Mouse (Mus musculus): ENCODE data around the gene Slc38a6. TPM values are rescaled to one million over a fixed set of nuclear protein-coding genes. Genes with fewer than 3 reads are reported as not detected.

Slc38a6 gene
- total RNA-seq, 1 experiment = 17.4 TPM

DNA sequence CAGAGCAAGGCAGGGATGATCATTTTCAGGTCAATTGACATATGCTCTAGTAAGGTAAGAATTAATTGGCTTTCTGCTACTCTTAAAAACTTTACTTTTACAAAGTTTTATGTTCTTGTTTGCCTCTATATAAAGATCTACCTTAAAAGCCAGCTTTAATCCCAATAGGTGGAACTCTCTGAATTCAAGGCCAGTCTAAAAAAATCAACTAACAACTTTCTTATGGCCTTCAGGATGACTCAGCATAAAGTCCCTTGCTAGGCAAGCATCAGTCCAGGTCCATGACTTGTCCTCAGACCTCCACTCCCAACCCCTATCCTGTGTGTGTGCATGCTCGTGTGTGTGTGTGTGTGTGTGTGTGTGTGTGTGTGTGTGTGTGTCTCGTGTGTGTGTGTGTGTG lies 70.1 kb downstream of the Slc38a6 start:
- H3K4me1 ChIP-seq (ENCODE audit: control insufficient read depth in 2 of 2, insufficient read depth in 2 of 2, low read length in 2 of 2, poor library complexity in 1 of 2) = peaks cover 0 to 7% of the 10 kb centered on the region in 2 experiments; a peak in 3 of 4 replicates
- no peak overlapping the region for H3K9ac ChIP-seq (ENCODE audit: insufficient read depth, low read depth, low read length, poor library complexity, severe bottlenecking)
- H3K9me3 ChIP-seq (ENCODE audit: control insufficient read depth, insufficient read depth, low read depth, low read length) = no peaks in the 10 kb centered on the region
- H3K36me3 ChIP-seq (ENCODE audit: control insufficient read depth, insufficient read depth, low read length, poor library complexity, severe bottlenecking) = peaks cover 2% of the 10 kb centered on the region; the same call in 1 of the 2 replicates
- TF ChIP-seq ZNF384 (IDR thresholded peaks at IDR 0.05; ENCODE audit: low read depth, low read length) (no peak), CHD2 (IDR thresholded peaks at IDR 0.05; ENCODE audit: low read depth, low read length) (no peak), HCFC1 (IDR thresholded peaks at IDR 0.05; ENCODE audit: borderline replicate concordance, insufficient read depth, low read length) (no peak), MAFK (IDR thresholded peaks at IDR 0.05; ENCODE audit: insufficient read depth, low read depth, low read length) (peak; percentile 51; the same call in 1 of the 2 replicates)
- in situ Hi-C loops (cut with MboI; ENCODE audit: low sequenced_read_pairs in 2 of 2, unreplicated experiment in 2 of 2) = no loop called here
- no peak for DNase-seq (ENCODE audit: low read depth, low spot score)
- H3K27ac ChIP-seq (ENCODE audit: insufficient read depth, low read depth, low read length, poor library complexity, severe bottlenecking) = no peak overlapping the region
- H3K4me3 ChIP-seq (ENCODE audit: insufficient read depth in 1 of 2, low read depth in 1 of 2, low read length in 2 of 2, poor library complexity in 1 of 2, severe bottlenecking in 1 of 2) = no peak overlapping the region

DNA sequence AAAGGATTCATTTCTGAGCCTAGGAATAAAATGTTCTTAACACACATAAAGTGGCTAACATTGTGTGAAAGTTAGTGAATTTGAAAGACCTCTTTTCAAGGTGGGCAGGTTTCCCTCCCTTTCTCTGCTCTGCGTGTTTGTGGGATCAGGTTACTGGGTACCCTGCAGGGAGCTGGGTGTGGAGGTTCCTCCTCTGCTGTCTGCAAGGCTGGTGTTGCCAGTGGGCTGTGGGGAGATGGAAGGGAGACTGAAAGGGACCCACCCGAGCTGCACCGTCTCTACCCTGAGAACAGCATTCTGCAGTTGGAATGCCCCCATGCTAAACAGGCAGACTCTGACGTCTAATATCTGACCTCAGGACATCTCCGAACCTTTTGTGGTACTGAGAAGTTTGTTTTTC lies 70.7 kb downstream of the Slc38a6 start:
- in situ Hi-C loops (cut with MboI; ENCODE audit: low sequenced_read_pairs in 2 of 2, unreplicated experiment in 2 of 2) = no loop called here
- H3K27ac ChIP-seq (ENCODE audit: insufficient read depth, low read depth, low read length, poor library complexity, severe bottlenecking) = no peak overlapping the region
- DNase-seq (ENCODE audit: low read depth, low spot score) = no peak
- peaks cover 0 to 7% of the 10 kb centered on the region in 2 experiments; a peak in 3 of 4 replicates for H3K4me1 ChIP-seq (ENCODE audit: control insufficient read depth in 2 of 2, insufficient read depth in 2 of 2, low read length in 2 of 2, poor library complexity in 1 of 2)
- H3K9me3 ChIP-seq (ENCODE audit: control insufficient read depth, insufficient read depth, low read depth, low read length) = no peaks in the 10 kb centered on the region
- no peak overlapping the region for H3K4me3 ChIP-seq (ENCODE audit: insufficient read depth in 1 of 2, low read depth in 1 of 2, low read length in 2 of 2, poor library complexity in 1 of 2, severe bottlenecking in 1 of 2)
- H3K9ac ChIP-seq (ENCODE audit: insufficient read depth, low read depth, low read length, poor library complexity, severe bottlenecking) = no peak overlapping the region
- peaks cover 2% of the 10 kb centered on the region; the same call in 1 of the 2 replicates for H3K36me3 ChIP-seq (ENCODE audit: control insufficient read depth, insufficient read depth, low read length, poor library complexity, severe bottlenecking)
- TF ChIP-seq MAFK (IDR thresholded peaks at IDR 0.05; ENCODE audit: insufficient read depth, low read depth, low read length) = no peak
- TF ChIP-seq HCFC1 (IDR thresholded peaks at IDR 0.05; ENCODE audit: borderline replicate concordance, insufficient read depth, low read length) = no peak
- TF ChIP-seq ZNF384 (IDR thresholded peaks at IDR 0.05; ENCODE audit: low read depth, low read length) = no peak
- no peak for TF ChIP-seq ZC3H11A (IDR thresholded peaks at IDR 0.05; ENCODE audit: borderline replicate concordance, low read depth, low read length)
- TF ChIP-seq CHD2 (IDR thresholded peaks at IDR 0.05; ENCODE audit: low read depth, low read length) = no peak

GRCm38 (mm10) chr12:73357736-73358135 lies 71.2 kb downstream of the Slc38a6 start:
- no peaks in the 10 kb centered on the region for H3K9me3 ChIP-seq (ENCODE audit: control insufficient read depth, insufficient read depth, low read depth, low read length)
- peaks cover 0 to 7% of the 10 kb centered on the region in 2 experiments; a peak in 3 of 4 replicates for H3K4me1 ChIP-seq (ENCODE audit: control insufficient read depth in 2 of 2, insufficient read depth in 2 of 2, low read length in 2 of 2, poor library complexity in 1 of 2)
- no peak overlapping the region for H3K9ac ChIP-seq (ENCODE audit: insufficient read depth, low read depth, low read length, poor library complexity, severe bottlenecking)
- DNase-seq (ENCODE audit: low read depth, low spot score) = no peak
- H3K36me3 ChIP-seq (ENCODE audit: control insufficient read depth, insufficient read depth, low read length, poor library complexity, severe bottlenecking) = peaks cover 2% of the 10 kb centered on the region; the same call in 1 of the 2 replicates
- no peak overlapping the region for H3K4me3 ChIP-seq (ENCODE audit: insufficient read depth in 1 of 2, low read depth in 1 of 2, low read length in 2 of 2, poor library complexity in 1 of 2, severe bottlenecking in 1 of 2)
- no peak overlapping the region for H3K27ac ChIP-seq (ENCODE audit: insufficient read depth, low read depth, low read length, poor library complexity, severe bottlenecking)
- in situ Hi-C loops (cut with MboI; ENCODE audit: low sequenced_read_pairs in 2 of 2, unreplicated experiment in 2 of 2) = no loop called here
- TF ChIP-seq MAFK (IDR thresholded peaks at IDR 0.05; ENCODE audit: insufficient read depth, low read depth, low read length) (no peak), CHD2 (IDR thresholded peaks at IDR 0.05; ENCODE audit: low read depth, low read length) (no peak), HCFC1 (IDR thresholded peaks at IDR 0.05; ENCODE audit: borderline replicate concordance, insufficient read depth, low read length) (no peak), ZNF384 (IDR thresholded peaks at IDR 0.05; ENCODE audit: low read depth, low read length) (no peak), ZC3H11A (IDR thresholded peaks at IDR 0.05; ENCODE audit: borderline replicate concordance, low read depth, low read length) (no peak)

- TF ChIP-seq CHD2 (IDR thresholded peaks at IDR 0.05; ENCODE audit: low read depth, low read length) (no peak), ZNF384 (IDR thresholded peaks at IDR 0.05; ENCODE audit: low read depth, low read length) (no peak), MAFK (IDR thresholded peaks at IDR 0.05; ENCODE audit: insufficient read depth, low read depth, low read length) (no peak), HCFC1 (IDR thresholded peaks at IDR 0.05; ENCODE audit: borderline replicate concordance, insufficient read depth, low read length) (no peak), ZC3H11A (IDR thresholded peaks at IDR 0.05; ENCODE audit: borderline replicate concordance, low read depth, low read length) (no peak)
- DNase-seq (ENCODE audit: low read depth, low spot score) = no peak
- no peak overlapping the region for H3K9ac ChIP-seq (ENCODE audit: insufficient read depth, low read depth, low read length, poor library complexity, severe bottlenecking)
- no peak overlapping the region for H3K4me3 ChIP-seq (ENCODE audit: insufficient read depth in 1 of 2, low read depth in 1 of 2, low read length in 2 of 2, poor library complexity in 1 of 2, severe bottlenecking in 1 of 2)
- peaks cover 0 to 7% of the 10 kb centered on the region in 2 experiments; a peak in 3 of 4 replicates for H3K4me1 ChIP-seq (ENCODE audit: control insufficient read depth in 2 of 2, insufficient read depth in 2 of 2, low read length in 2 of 2, poor library complexity in 1 of 2)
- H3K27ac ChIP-seq (ENCODE audit: insufficient read depth, low read depth, low read length, poor library complexity, severe bottlenecking) = no peak overlapping the region
- H3K36me3 ChIP-seq (ENCODE audit: control insufficient read depth, insufficient read depth, low read length, poor library complexity, severe bottlenecking) = peaks cover 2% of the 10 kb centered on the region; the same call in 1 of the 2 replicates
- no peaks in the 10 kb centered on the region for H3K9me3 ChIP-seq (ENCODE audit: control insufficient read depth, insufficient read depth, low read depth, low read length)
- in situ Hi-C loops (cut with MboI; ENCODE audit: low sequenced_read_pairs in 2 of 2, unreplicated experiment in 2 of 2) = no loop called here
Observed at GRCm38 (mm10) chr12:73358640-73359039, 72.1 kb downstream of the Slc38a6 start.

Measured in ES-E14 (cell line).